Mouse (Mus musculus) cerebellum, adult 2 months (tissue): Measurements from ENCODE around the gene Zdhhc8. TPM values are rescaled to one million over a fixed set of nuclear protein-coding genes. Genes with fewer than 3 reads are reported as not detected.
A peak's percentile ranks its signal among the peaks of the same experiment; 100 is the strongest.

ENCODE experiments used
- DNase-seq, 2 experiments: peaks; one replicate each; pipeline ENCODE4 v3.0.0; 2021
- H3K27ac ChIP-seq: fragments of 200-500 bp; 2 replicates; pipeline ENCODE4 v1.5.1; 2012; ENCODE audit warnings: low read length, control low read depth, inconsistent platforms; ENCODE audit not compliant: insufficient read depth
- H3K27me3 ChIP-seq: fragments of 200-500 bp; 2 replicates; pipeline ENCODE4 v1.6.1; 2012; ENCODE audit warnings: inconsistent platforms, mild to moderate bottlenecking, low read length, moderate library complexity; ENCODE audit not compliant: control insufficient read depth, insufficient read depth
- H3K4me1 ChIP-seq: fragments of 200-500 bp; 2 replicates; pipeline ENCODE4 v1.6.1; 2011; ENCODE audit warnings: low read length; ENCODE audit not compliant: control insufficient read depth, insufficient read depth
- H3K4me3 ChIP-seq: fragments of 200-500 bp; replicated peaks from 2 replicates; pipeline ENCODE3; 2011; ENCODE audit warnings: mild to moderate bottlenecking, low read depth, low read length, control low read depth; ENCODE audit not compliant: insufficient read depth
- CTCF ChIP-seq: fragments of 200-500 bp; IDR thresholded peaks from 2 replicates; pipeline ENCODE4 v1.5.1; 2011; ENCODE audit warnings: low read depth, mild to moderate bottlenecking, control low read depth, low read length, moderate library complexity, borderline replicate concordance; ENCODE audit not compliant: insufficient read depth
- POLR2A ChIP-seq: fragments of 200-500 bp; IDR thresholded peaks from 2 replicates; pipeline ENCODE4 v1.6.1; 2011; ENCODE audit warnings: low read length, control low read depth, borderline replicate concordance; ENCODE audit not compliant: insufficient read depth
- whole genome bisulfite sequencing: fragments of 180-500 bp; shearing (Covaris S2); methylation state at CpG from one replicate; pipeline ENCODE4 v1.1.7; 2018; 5-methylcytosine and 5-hydroxymethylcytosine counted together
- polyA plus RNA-seq: library from polyadenylated mRNA; depleted of rRNA; stranded (reverse); fragments of >200 nt; gene quantifications from 2 replicates; pipeline ENCODE4 v1.2.3, GENCODE M21; 2012

The Zdhhc8 gene
- polyA plus RNA-seq, 1 experiment, result 74.0 TPM

DNA sequence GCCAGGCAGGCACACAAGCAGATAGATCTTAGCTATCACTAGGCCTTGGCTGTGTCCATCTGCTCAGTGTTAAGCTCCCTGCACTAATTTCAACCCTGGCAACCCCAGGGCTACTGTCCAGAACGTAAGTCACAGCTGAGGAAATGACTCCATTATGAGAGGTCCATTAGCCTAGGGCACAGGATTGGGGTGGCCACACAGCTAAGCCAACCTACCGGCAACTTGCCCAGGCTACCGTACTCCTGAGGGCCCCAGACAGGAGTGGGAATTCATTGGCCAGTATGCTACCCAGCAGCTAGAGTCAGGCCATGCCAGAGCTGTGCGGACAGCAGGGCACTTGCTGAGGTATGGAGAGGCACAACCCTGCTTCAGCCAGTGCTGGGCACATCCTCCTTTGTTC lies 6.1 kb downstream of the Zdhhc8 start:
- DNase-seq, result peak; percentile 75 to 83
- H3K4me1 ChIP-seq, result peaks cover 46% of the 10 kb centered on the region
- no peaks in the 10 kb centered on the region for H3K27me3 ChIP-seq
- TF ChIP-seq POLR2A (no peak), CTCF (no peak)
- H3K4me3 ChIP-seq, result peak overlapping the region; percentile 28
- 7% methylated on average over 4 of the region's 4 CpGs for WGBS
- peak overlapping the region; percentile 85 for H3K27ac ChIP-seq

DNA sequence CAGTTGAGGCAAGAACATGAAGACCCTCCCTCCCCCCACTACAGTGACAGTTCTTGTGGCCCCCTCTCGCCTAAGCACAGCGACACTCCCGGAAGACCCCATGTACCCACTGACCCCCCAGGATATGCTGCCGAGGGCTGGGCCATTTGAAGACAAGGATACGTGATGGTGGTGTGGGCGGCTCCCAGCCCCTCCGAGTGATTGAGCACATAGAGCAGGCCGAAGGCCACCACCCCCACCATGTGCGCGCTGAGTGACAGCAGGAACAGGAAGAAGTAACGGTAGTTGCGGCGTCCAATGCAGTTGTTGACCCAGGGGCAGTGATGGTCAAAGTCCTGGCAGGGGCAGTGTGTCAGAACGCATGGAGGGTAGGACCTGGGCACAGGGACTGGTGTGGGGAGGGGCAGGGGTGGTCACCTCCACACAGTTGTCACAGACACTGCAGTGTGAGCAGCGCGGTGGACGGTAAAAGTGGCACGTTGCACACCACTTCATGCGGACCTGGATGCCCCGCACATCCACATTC lies 7.0 kb downstream of the Zdhhc8 start:
- Histone ChIP-seq H3K4me3 (no peak overlapping the region), H3K27me3 (no peaks in the 10 kb centered on the region), H3K4me1 (peaks cover 46% of the 10 kb centered on the region), H3K27ac (peak overlapping the region; percentile 85)
- 91% methylated on average over 20 of the region's 20 CpGs for WGBS
- DNase-seq, result no peak
- no peak for TF ChIP-seq CTCF
- TF ChIP-seq POLR2A, result no peak

DNA sequence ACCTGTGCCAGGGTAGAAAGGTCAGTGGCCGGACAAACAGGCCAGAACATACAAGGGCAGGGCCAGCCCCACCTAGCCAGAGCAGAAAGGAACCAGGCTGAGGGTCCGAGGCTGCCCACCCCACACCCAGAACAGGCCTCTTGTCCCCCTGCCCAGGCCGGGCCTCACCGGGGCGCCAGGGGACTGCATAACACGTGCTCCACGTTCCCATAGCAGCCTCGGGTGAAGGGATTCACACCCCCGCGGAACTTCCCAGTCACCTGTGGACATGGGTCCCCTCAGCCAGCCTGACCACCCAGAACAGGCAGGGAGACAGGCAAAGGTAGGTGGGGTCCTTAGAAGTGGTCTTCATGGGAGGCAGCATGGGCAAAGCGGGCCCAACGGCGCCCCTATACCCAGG lies 7.7 kb downstream of the Zdhhc8 start:
- Histone ChIP-seq H3K4me3 (no peak overlapping the region), H3K27ac (peak overlapping the region; percentile 17; the same call in 1 of the 2 replicates), H3K27me3 (no peaks in the 10 kb centered on the region), H3K4me1 (peaks cover 46% of the 10 kb centered on the region)
- no peak for TF ChIP-seq CTCF
- TF ChIP-seq POLR2A, result no peak
- 90% methylated on average over 13 of the region's 13 CpGs for WGBS
- no peak for DNase-seq

DNA sequence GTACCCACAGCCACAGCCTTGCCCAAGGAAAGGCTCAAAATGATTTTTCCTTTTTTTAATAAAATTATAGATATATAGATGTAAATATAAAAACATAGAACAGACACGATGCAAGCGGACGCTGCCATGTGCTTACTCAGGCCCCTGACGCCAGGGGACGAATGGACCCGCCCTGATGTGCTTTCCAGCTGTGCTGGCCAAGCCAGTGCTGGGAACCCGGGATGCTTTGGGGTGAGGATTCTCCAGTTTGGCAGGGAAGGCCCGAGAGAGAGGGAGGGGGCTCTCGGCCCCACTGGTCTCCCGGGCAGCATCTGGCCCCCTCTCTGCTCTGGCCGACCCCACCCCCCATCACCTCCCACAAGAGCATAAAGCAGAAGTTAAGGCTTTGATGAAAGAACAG lies 12.7 kb downstream of the Zdhhc8 start:
- no peaks in the 10 kb centered on the region for H3K27me3 ChIP-seq
- TF ChIP-seq POLR2A, result no peak
- 69% methylated on average over 11 of the region's 11 CpGs for WGBS
- H3K27ac ChIP-seq, result no peak overlapping the region
- no peak for DNase-seq
- peaks cover under 1% of the 10 kb centered on the region; the same call in 1 of the 2 replicates for H3K4me1 ChIP-seq
- no peak overlapping the region for H3K4me3 ChIP-seq

DNA sequence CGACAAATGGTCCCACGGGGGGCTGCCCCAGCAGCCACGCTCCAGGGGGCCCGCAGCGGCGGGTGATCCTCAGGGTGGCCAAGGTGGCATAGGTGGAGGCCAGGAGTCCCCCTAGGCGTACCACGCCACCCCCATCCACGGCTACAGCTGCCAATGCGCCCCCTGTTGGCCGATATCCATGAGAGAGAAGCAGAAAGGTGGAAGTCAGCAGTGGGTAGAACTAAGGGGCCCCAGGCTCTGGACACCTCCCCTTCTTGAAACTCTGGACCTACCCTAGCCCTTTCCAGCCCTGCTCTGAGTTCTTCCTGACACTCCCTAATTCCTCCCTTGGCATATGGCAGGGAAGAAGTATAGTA lies 13.4 kb downstream of the Zdhhc8 start:
- TF ChIP-seq CTCF, result peak; percentile 19; the same call in 1 of the 2 replicates
- TF ChIP-seq POLR2A, result no peak
- WGBS, result 68% methylated on average over 11 of the region's 11 CpGs
- Histone ChIP-seq H3K4me1 (no peaks in the 10 kb centered on the region), H3K27me3 (no peaks in the 10 kb centered on the region), H3K27ac (no peak overlapping the region), H3K4me3 (no peak overlapping the region)
- no peak for DNase-seq

DNA sequence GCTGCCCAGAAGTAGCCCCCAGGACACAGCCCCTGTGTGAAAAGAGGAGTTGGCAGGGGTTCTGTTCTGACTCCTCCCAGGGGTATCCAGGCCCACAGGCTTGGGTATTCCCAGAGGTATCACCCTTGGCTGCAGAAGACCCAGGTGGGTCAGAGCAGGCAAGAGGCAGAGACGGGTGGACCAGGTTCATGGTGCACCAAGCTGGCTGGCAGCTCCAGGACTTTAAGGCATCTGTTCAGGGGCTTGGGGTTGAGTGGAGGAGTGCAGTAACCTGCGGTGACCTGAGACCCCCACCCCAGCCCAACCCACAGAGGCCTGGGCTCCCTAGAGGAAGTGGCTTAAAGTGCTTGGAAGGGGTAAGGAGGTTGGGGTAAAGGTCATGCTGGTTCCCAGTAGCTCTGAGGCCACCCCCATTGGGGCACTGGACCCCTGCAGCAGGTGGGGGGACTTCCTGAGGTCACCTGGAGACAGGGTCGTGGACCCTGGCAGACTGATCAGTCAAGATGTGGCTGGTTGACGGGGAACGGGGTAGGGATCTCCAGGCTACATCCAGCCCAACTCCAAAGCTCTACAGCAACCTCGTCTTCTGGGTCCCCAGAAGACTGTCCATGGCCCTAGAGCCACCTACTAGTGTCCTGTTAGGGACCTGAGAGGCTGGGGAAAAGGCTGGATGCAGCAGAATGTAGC lies 13.9 kb downstream of the Zdhhc8 start:
- H3K27me3 ChIP-seq, result no peaks in the 10 kb centered on the region
- WGBS, result 85% methylated on average over 6 of the region's 6 CpGs

DNA sequence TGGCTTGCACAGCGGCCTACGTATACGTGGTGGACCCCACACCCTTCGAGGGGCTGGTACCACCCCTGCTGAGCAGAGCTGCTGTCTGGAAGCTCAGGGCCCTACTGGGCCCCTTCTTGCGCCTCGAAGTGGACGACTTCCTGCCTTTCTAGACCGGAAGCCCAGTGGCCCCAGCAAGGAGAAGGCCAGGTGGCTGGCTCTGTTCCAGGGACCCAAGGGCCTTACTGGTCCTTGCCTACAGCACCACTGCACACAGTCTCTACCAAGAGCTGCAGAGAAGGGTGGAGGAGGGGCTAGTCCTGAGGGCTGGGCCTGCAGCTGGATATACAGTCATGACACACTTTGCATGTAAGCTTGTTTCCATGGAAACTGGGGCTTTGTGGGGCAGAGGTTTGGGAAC lies 14.9 kb downstream of the Zdhhc8 start:
- TF ChIP-seq CTCF (no peak), POLR2A (no peak)
- Histone ChIP-seq H3K4me3 (no peak overlapping the region), H3K27ac (no peak overlapping the region), H3K27me3 (no peaks in the 10 kb centered on the region), H3K4me1 (no peaks in the 10 kb centered on the region)
- 39% methylated on average over 8 of the region's 8 CpGs for WGBS
- DNase-seq, result peak in 1 of 2 experiments; percentile 27

More for the DNA sequence above, 13.9 kb downstream of the Zdhhc8 start:
- no peak for DNase-seq
- H3K27ac ChIP-seq, result no peak overlapping the region
- H3K4me1 ChIP-seq, result no peaks in the 10 kb centered on the region
- no peak overlapping the region for H3K4me3 ChIP-seq
- TF ChIP-seq CTCF (no peak), POLR2A (no peak)

DNA sequence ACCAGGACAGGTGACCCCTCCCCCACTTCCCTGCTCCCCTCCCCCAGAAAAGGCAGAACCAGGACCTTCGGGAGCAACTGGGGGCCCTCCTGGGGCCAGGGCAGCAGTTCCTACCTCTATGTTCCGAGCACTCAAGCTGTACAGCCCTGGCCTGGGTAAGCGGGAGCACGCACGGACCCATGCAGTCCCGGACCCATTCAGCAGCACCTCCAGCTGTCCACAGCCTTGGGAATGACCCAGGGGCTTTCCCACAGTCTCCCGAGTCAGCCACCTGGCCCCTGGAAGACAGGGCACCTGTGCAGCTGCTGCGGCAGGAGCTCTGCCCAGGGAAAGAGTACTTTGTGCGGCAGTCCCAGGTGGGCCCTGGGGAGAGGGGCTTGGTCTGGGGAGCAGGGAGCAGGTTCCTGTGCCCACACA lies 16.3 kb downstream of the Zdhhc8 start:
- WGBS, result 72% methylated on average over 9 of the region's 9 CpGs
- DNase-seq, result no peak

More for the DNA sequence above, 16.3 kb downstream of the Zdhhc8 start:
- TF ChIP-seq POLR2A (no peak), CTCF (no peak)
- Histone ChIP-seq H3K27me3 (no peaks in the 10 kb centered on the region), H3K4me1 (0 out of 2 replicates have a peak, but pooled peaks cover 8% of the 10 kb centered on the region), H3K27ac (no peak overlapping the region), H3K4me3 (no peak overlapping the region)
